Mouse (Mus musculus) ovary, adult 2 months (tissue): Measurements from ENCODE around the gene Gm7735. TPM values are rescaled to one million over a fixed set of nuclear protein-coding genes. Genes with fewer than 3 reads are reported as not detected.

Experiments used
- polyA plus RNA-seq: library from polyadenylated mRNA; depleted of rRNA; stranded (reverse); fragments of >200 nt; gene quantifications from 2 replicates; pipeline ENCODE4 v1.2.3, GENCODE M21; 2012; rRNA removed

Gm7735 gene
- not detected in 2 replicates for polyA plus RNA-seq

DNA sequence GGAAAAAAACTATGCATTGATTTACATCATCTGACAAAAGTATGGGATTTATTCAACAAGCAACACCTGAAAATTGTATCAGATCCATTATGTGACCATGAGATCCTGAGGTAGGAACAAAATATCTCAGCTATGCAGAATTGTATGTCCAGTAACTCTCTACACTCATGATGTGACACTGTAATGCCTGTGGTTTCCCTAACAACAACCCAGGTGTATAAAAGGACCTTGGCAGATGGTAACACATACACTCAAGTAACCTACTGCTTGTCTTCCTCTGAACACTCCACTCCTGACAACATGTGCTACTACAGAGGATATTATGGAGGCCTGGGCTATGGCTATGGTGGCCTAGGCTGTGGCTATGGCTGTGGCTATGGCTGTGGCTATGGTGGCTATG, at the start of gene Gm7735:
Gm7735 (plus strand) TSS at position 301 of the 400 bp plus-strand sequence.

DNA sequence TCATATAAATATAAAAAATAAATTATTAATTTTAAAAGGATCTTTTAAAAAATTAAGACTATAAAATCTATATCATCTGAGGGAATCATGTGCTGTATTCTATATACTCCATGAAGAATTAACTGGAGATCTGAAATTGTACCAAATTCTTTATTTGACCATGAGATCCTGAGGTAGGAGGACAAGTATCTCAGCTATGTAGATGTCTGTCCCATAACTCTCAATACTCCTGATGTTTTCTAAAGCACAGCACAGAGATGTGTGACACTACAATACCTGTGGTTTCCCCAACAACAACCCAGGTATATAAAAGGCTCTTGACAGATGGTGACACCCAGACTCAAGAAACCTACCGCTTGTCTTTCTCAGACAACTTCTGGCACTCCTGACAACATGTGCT, 28.7 kb upstream of the Gm7735 start, which contains the start of gene Gm6358:
Gm6358 (plus strand) TSS at position 301 of the 400 bp plus-strand sequence.

DNA sequence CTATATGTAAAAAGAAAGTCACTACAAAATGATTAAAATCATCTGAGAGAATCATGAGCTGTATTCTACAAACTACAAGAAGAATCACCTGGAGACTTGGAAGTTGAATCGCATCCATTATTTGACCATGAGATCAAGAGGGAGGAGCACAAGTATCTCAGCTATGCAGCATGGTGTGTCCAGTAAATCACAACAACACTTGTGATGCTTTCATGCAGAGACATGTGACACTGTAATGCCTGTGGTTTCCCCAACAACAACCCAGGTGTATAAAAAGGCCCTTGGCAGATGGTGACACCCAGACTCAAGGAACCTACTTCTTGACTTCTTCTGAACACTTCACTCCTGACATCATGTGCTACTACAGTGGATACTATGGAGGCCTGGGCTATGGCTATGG, 18.5 kb upstream of the Gm7735 start, which contains the start of gene Gm10061:
Gm10061 (plus strand) TSS at position 301 of the 400 bp plus-strand sequence.

DNA sequence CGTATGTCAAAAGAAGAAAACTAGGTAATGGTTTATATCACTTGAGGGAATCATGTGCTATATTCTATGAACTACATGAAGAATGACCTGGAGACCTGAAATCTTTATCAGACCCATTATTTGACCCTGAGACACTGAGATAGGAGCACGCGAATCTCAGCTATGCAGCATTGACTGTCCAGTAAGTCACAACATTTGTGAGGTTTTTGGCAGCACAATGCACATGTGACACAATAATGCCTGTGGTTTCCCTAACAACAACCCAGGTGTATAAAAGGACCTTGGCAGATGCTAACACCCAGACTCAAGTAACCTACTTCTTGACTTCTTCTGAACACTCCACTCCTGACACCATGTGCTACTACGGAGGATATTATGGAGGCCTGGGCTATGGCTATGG, 11.6 kb upstream of the Gm7735 start, which contains the start of gene Gm9789:
Gm9789 (plus strand) TSS at position 301 of the 400 bp plus-strand sequence.

DNA sequence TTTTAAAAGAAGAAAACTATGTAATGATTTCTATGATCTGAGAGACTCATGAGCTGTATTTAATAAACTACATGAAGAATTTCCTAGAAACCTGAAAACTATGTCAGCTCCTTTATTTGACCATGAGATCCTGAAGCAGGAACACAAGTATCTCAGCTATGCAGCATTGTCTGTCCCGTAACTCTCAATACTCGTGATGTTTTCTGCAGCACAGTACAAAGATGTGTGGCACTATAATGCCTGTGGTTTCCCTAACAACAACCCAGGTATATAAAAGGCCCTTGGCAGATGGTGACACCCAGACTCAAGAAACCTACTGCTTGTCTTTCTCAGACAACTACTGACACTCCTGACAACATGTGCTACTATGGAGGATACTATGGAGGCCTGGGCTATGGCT, 5.1 kb downstream of the Gm7735 start, which contains the start of gene 1110057P08Rik:
1110057P08Rik (plus strand) TSS at position 301 of the 400 bp plus-strand sequence.

DNA sequence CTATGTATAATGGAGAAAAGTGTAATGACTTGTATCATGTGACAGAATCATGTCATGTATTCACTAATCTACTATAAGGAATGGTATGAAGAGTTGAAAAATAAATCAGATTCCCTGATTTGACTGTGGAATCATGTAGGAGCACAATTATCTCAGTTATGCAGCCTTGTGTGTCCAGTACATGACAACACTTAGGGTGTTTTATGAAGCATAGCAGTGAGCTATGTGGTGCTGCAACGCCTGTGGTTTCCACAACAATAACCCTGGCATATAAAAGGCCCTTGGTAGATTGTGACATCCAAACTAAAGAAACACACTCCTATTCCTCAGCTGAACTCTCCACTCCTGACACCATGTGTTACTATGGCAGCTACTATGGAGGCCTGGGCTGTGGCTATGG, 36.3 kb downstream of the Gm7735 start, which contains the start of gene Krtap20-2:
Krtap20-2 (plus strand) TSS at position 301 of the 400 bp plus-strand sequence.

Other genes with a start within 250 kb of the Gm7735 start
- not detected in 2 replicates for gene Krtap19-9b, start 237.2 kb upstream of the Gm7735 start, polyA plus RNA-seq
- not detected in 2 replicates for gene Krtap16-3, start 206.6 kb upstream of the Gm7735 start, polyA plus RNA-seq
- gene Krtap22-2, start 158.7 kb upstream of the Gm7735 start, polyA plus RNA-seq = not detected in 2 replicates
- not detected in 2 replicates for gene Gm10229, start 154.2 kb upstream of the Gm7735 start, polyA plus RNA-seq
- gene Krtap6-1, start 137.8 kb upstream of the Gm7735 start, polyA plus RNA-seq = not detected in 2 replicates
- gene Gm10228, start 128.0 kb upstream of the Gm7735 start, polyA plus RNA-seq = not detected in 2 replicates
- not detected in 2 replicates for gene Krtap6-5, start 121.6 kb upstream of the Gm7735 start, polyA plus RNA-seq
- not detected in 2 replicates for gene 1110025L11Rik, start 105.5 kb upstream of the Gm7735 start, polyA plus RNA-seq
- gene Krtap6-3, start 85.5 kb upstream of the Gm7735 start, polyA plus RNA-seq = not detected in 2 replicates
- not detected in 2 replicates for gene Gm6358, start 28.6 kb upstream of the Gm7735 start, polyA plus RNA-seq
- gene Gm10061, start 18.4 kb upstream of the Gm7735 start, polyA plus RNA-seq = not detected in 2 replicates
- gene Gm9789, start 11.5 kb upstream of the Gm7735 start, polyA plus RNA-seq = not detected in 2 replicates
- gene 1110057P08Rik, start 5.2 kb downstream of the Gm7735 start, polyA plus RNA-seq = not detected in 2 replicates
- not detected in 2 replicates for gene Krtap20-2, start 36.4 kb downstream of the Gm7735 start, polyA plus RNA-seq
- gene Krtap21-1, start 234.4 kb downstream of the Gm7735 start, polyA plus RNA-seq = not detected in 2 replicates